Comparison of ENCODE assay signal across 23 mouse cellular contexts in genomic region chr1:151264789-151265188, GRCm38 (mm10). TPM values are rescaled to one million over a fixed set of nuclear protein-coding genes. Genes with fewer than 3 reads are reported as not detected.
DNase-seq lines count a peak whose midpoint lies in the region; ATAC-seq and TF ChIP-seq lines count a peak whose summit lies in the region.
"Had no signal": no experiment of that assay in that cellular context is flagged by ENCODE, and none has a peak within 500 bp of the region (broad histone marks: within the 10 kb centered on the region; RNA-seq: fewer than 3 reads in every experiment).

No protein-coding gene starts in this region.

- H3K27ac ChIP-seq in intestine, embryonic 16.5 days (ENCODE audit: low read length) = no peak overlapping the region
- no peak overlapping the region for H3K27ac ChIP-seq in intestine, embryonic 15.5 days
- H3K27ac ChIP-seq in lung, postnatal 0 days (ENCODE audit: low read length) = no peak overlapping the region
- no peak overlapping the region for H3K27ac ChIP-seq in stomach, postnatal 0 days (replicated peaks)
- H3K27ac ChIP-seq: embryonic facial prominence, embryonic 13.5 days; gastrocnemius, adult 2 months; heart, embryonic 13.5 days; limb, embryonic 12.5 days; lung, embryonic 15.5 days; midbrain, embryonic 12.5 days; stomach, embryonic 15.5 days had no signal

- no peak for TF ChIP-seq CTCF in lung, postnatal 0 days (IDR thresholded peaks at IDR 0.05)
- no peak for TF ChIP-seq CTCF in stomach, postnatal 0 days (IDR thresholded peaks at IDR 0.05; ENCODE audit: low read depth)

- 0 out of 2 replicates have a peak, but pooled peaks have one; percentile 37 for ATAC-seq in intestine, embryonic 16.5 days
- ATAC-seq in intestine, embryonic 15.5 days = no peak
- ATAC-seq in lung, postnatal 0 days = no peak
- peak; percentile 98 for ATAC-seq in granulocyte monocyte progenitor cell, adult 5-6 weeks (replicated peaks; ENCODE audit: poor library complexity, severe bottlenecking)
- peak; percentile 89 for ATAC-seq in stomach, postnatal 0 days (ENCODE audit: low FRiP score, low TSS enrichment)
- no peak for ATAC-seq in frontal cortex, adult (ENCODE audit: low TSS enrichment)
- ATAC-seq: Patski had no signal

- 88% methylated on average over 6 of the region's 6 CpGs for WGBS in intestine, embryonic 16.5 days
- 94% methylated on average over 6 of the region's 6 CpGs for WGBS in intestine, embryonic 15.5 days
- 92% methylated on average over 6 of the region's 6 CpGs for WGBS in lung, postnatal 0 days
- 85% methylated on average over 6 of the region's 6 CpGs for WGBS in stomach, postnatal 0 days

- no peak overlapping the region for H3K9ac ChIP-seq in intestine, embryonic 16.5 days (ENCODE audit: low read depth, low read length)
- no peak overlapping the region for H3K9ac ChIP-seq in intestine, embryonic 15.5 days
- no peak overlapping the region for H3K9ac ChIP-seq in lung, postnatal 0 days (replicated peaks; ENCODE audit: low read depth)
- H3K9ac ChIP-seq in stomach, postnatal 0 days (ENCODE audit: low read length) = no peak overlapping the region
- H3K9ac ChIP-seq: embryonic facial prominence, embryonic 13.5 days; heart, embryonic 13.5 days; limb, embryonic 12.5 days; lung, embryonic 15.5 days; midbrain, embryonic 12.5 days; stomach, embryonic 15.5 days had no signal

- H3K27me3 ChIP-seq in intestine, embryonic 16.5 days (replicated peaks; ENCODE audit: control insufficient read depth, insufficient read depth, low read length) = no peaks in the 10 kb centered on the region
- no peaks in the 10 kb centered on the region for H3K27me3 ChIP-seq in intestine, embryonic 15.5 days (replicated peaks)
- no peaks in the 10 kb centered on the region for H3K27me3 ChIP-seq in lung, postnatal 0 days (replicated peaks; ENCODE audit: insufficient read depth, low read length)
- no peaks in the 10 kb centered on the region for H3K27me3 ChIP-seq in stomach, postnatal 0 days (ENCODE audit: control insufficient read depth, insufficient read depth, low read length)
- H3K27me3 ChIP-seq: CH12.LX; embryonic facial prominence, embryonic 13.5 days; heart, embryonic 13.5 days; limb, embryonic 12.5 days; lung, embryonic 15.5 days; midbrain, embryonic 12.5 days; Patski; stomach, embryonic 15.5 days had no signal

- H3K4me2 ChIP-seq in intestine, embryonic 16.5 days (ENCODE audit: low read depth, low read length) = no peak overlapping the region
- no peak overlapping the region for H3K4me2 ChIP-seq in intestine, embryonic 15.5 days (replicated peaks)
- H3K4me2 ChIP-seq in lung, postnatal 0 days (replicated peaks; ENCODE audit: low read depth, low read length) = no peak overlapping the region
- H3K4me2 ChIP-seq in stomach, postnatal 0 days (replicated peaks; ENCODE audit: low read depth) = no peak overlapping the region
- H3K4me2 ChIP-seq: embryonic facial prominence, embryonic 13.5 days; heart, embryonic 13.5 days; limb, embryonic 12.5 days; lung, embryonic 15.5 days; midbrain, embryonic 12.5 days; stomach, embryonic 15.5 days had no signal

- H3K9me3 ChIP-seq in intestine, embryonic 16.5 days (ENCODE audit: control insufficient read depth, low read length) = no peaks in the 10 kb centered on the region
- no peaks in the 10 kb centered on the region for H3K9me3 ChIP-seq in intestine, embryonic 15.5 days
- no peaks in the 10 kb centered on the region for H3K9me3 ChIP-seq in lung, postnatal 0 days (ENCODE audit: low read length)
- no peaks in the 10 kb centered on the region for H3K9me3 ChIP-seq in stomach, postnatal 0 days (ENCODE audit: control insufficient read depth, low read length)
- H3K9me3 ChIP-seq: embryonic facial prominence, embryonic 13.5 days; heart, embryonic 13.5 days; limb, embryonic 12.5 days; lung, embryonic 15.5 days; midbrain, embryonic 12.5 days; stomach, embryonic 15.5 days had no signal

- no peaks in the 10 kb centered on the region for H3K4me1 ChIP-seq in intestine, embryonic 16.5 days (ENCODE audit: control insufficient read depth, insufficient read depth, low read length)
- H3K4me1 ChIP-seq in intestine, embryonic 15.5 days (replicated peaks) = no peaks in the 10 kb centered on the region
- H3K4me1 ChIP-seq in lung, postnatal 0 days (ENCODE audit: insufficient read depth, low read depth, low read length) = no peaks in the 10 kb centered on the region
- no peaks in the 10 kb centered on the region for H3K4me1 ChIP-seq in stomach, postnatal 0 days (replicated peaks; ENCODE audit: control insufficient read depth, insufficient read depth)
- H3K4me1 ChIP-seq: embryonic facial prominence, embryonic 13.5 days; heart, embryonic 13.5 days; limb, embryonic 12.5 days; lung, embryonic 15.5 days; midbrain, embryonic 12.5 days; stomach, embryonic 15.5 days had no signal

- no peaks in the 10 kb centered on the region for H3K36me3 ChIP-seq in intestine, embryonic 16.5 days (ENCODE audit: control insufficient read depth, insufficient read depth, low read length)
- no peaks in the 10 kb centered on the region for H3K36me3 ChIP-seq in intestine, embryonic 15.5 days
- H3K36me3 ChIP-seq in lung, postnatal 0 days (ENCODE audit: insufficient read depth, low read length) = no peaks in the 10 kb centered on the region
- H3K36me3 ChIP-seq in stomach, postnatal 0 days (ENCODE audit: control insufficient read depth, insufficient read depth, low read length) = no peaks in the 10 kb centered on the region
- H3K36me3 ChIP-seq: embryonic facial prominence, embryonic 13.5 days; heart, embryonic 13.5 days; limb, embryonic 12.5 days; lung, embryonic 15.5 days; midbrain, embryonic 12.5 days; stomach, embryonic 15.5 days had no signal

- DNase-seq in lung, postnatal 0 days (ENCODE audit: low spot score) = peak; percentile 41
- DNase-seq in lung, postnatal 4 days = no peak
- no peak for DNase-seq in stomach, postnatal 0 days (ENCODE audit: low spot score)
- DNase-seq in layer of hippocampus, adult 18-20 months (ENCODE audit: low spot score in 2 of 2) = no peak
- DNase-seq: cerebellum, adult 11-12 months; gastrocnemius, adult 2 months; right cerebral cortex, postnatal 4 days; thymus, postnatal 14 days had no signal

- H3K4me3 ChIP-seq in intestine, embryonic 16.5 days (ENCODE audit: low read length) = no peak overlapping the region
- no peak overlapping the region for H3K4me3 ChIP-seq in intestine, embryonic 15.5 days (replicated peaks)
- no peak overlapping the region for H3K4me3 ChIP-seq in lung, postnatal 0 days (ENCODE audit: low read depth, low read length)
- no peak overlapping the region for H3K4me3 ChIP-seq in stomach, postnatal 0 days (ENCODE audit: low read depth, low read length)
- H3K4me3 ChIP-seq: embryonic facial prominence, embryonic 13.5 days; gastrocnemius, adult 2 months; heart, embryonic 13.5 days; limb, embryonic 12.5 days; lung, embryonic 15.5 days; midbrain, embryonic 12.5 days; stomach, embryonic 15.5 days had no signal

- no peak for TF ChIP-seq EP300 in lung, postnatal 0 days (IDR thresholded peaks at IDR 0.05)
- TF ChIP-seq EP300 in stomach, postnatal 0 days (optimal IDR thresholded peaks at IDR 0.05) = no peak

RNA-seq across cellular contexts. Expression of gene Gm47996, which starts 54.9 kb away (rescaled TPM):
- polyA plus RNA-seq in intestine, embryonic 16.5 days (2015; fragmentation: Nextera tagmentation; extraction: Ambion mirVana) = not detected in 2 replicates
- not detected in 2 replicates for polyA plus RNA-seq in intestine, embryonic 15.5 days (2015; fragmentation: Nextera tagmentation; extraction: Ambion mirVana)
- polyA plus RNA-seq in lung, postnatal 0 days (2015; fragmentation: Nextera tagmentation; extraction: Ambion mirVana) = not detected in 2 replicates
- total RNA-seq in granulocyte monocyte progenitor cell, adult 5-6 weeks (2014; fragmentation: Nextera tagmentation) = not detected in 2 replicates
- total RNA-seq in granulocyte monocyte progenitor cell, adult 5-6 weeks (2017) = not detected in 2 replicates
- not detected in 2 replicates for polyA plus RNA-seq in stomach, postnatal 0 days (2015; fragmentation: Nextera tagmentation; extraction: Ambion mirVana)
- not detected for total RNA-seq in layer of hippocampus, adult 18-20 months (2021)
- total RNA-seq: CH12.LX; left cerebral cortex, adult 18-20 months had no signal
- polyA plus RNA-seq: forebrain, embryonic 11.5 days; heart, embryonic 13.5 days; intestine, embryonic 14.5 days; limb, embryonic 12.5 days; lung, embryonic 15.5 days; Patski; stomach, embryonic 15.5 days had no signal

Comparison
In these comparisons a context has a peak if more than half of its experiments do, and no peak if none do; other contexts are left out.
1. ATAC-seq: peak in intestine, embryonic 16.5 days (single experiment), granulocyte monocyte progenitor cell, adult 5-6 weeks (single experiment) and stomach, postnatal 0 days (single experiment); none in intestine, embryonic 15.5 days (single experiment), lung, postnatal 0 days (single experiment) and frontal cortex, adult (single experiment).